15 mouse cellular contexts compared by ENCODE assay signal in genomic region chr11:84637268-84637667, GRCm38 (mm10).
DNase-seq lines count a peak whose midpoint lies in the region; ATAC-seq lines count a peak whose summit lies in the region.
"Had no signal": no experiment of that assay in that cellular context is flagged by ENCODE, and none has a peak within 500 bp of the region (broad histone marks: within the 10 kb centered on the region; RNA-seq: fewer than 3 reads in every experiment).

No protein-coding gene starts in this region.

- peaks cover 28% of the 10 kb centered on the region for H3K4me1 ChIP-seq in forebrain, embryonic 14.5 days (ENCODE audit: control insufficient read depth, insufficient read depth, low read length)
- peaks cover 13% of the 10 kb centered on the region for H3K4me1 ChIP-seq in hindbrain, embryonic 16.5 days (ENCODE audit: control insufficient read depth, insufficient read depth, low read depth, low read length)
- H3K4me1 ChIP-seq in neural tube, embryonic 14.5 days (ENCODE audit: control insufficient read depth, insufficient read depth, low read length), result peaks cover 12% of the 10 kb centered on the region
- no peaks in the 10 kb centered on the region for H3K4me1 ChIP-seq in intestine, embryonic 16.5 days (ENCODE audit: control insufficient read depth, insufficient read depth, low read length)
- H3K4me1 ChIP-seq: liver, embryonic 13.5 days had no signal

- H3K4me3 ChIP-seq in forebrain, embryonic 14.5 days (ENCODE audit: low read depth, low read length), result no peak overlapping the region
- no peak overlapping the region for H3K4me3 ChIP-seq in hindbrain, embryonic 16.5 days (ENCODE audit: low read length)
- H3K4me3 ChIP-seq in neural tube, embryonic 14.5 days (ENCODE audit: low read depth, low read length), result no peak overlapping the region
- no peak overlapping the region for H3K4me3 ChIP-seq in intestine, embryonic 16.5 days (ENCODE audit: low read length)
- H3K4me3 ChIP-seq: embryonic facial prominence, embryonic 13.5 days; liver, embryonic 13.5 days had no signal

- peak; percentile 94 for ATAC-seq in forebrain, embryonic 14.5 days
- peak; percentile 78 for ATAC-seq in hindbrain, embryonic 16.5 days
- ATAC-seq in neural tube, embryonic 14.5 days (ENCODE audit: low read depth), result peak; percentile 68; the same call in 1 of the 2 replicates
- no peak for ATAC-seq in intestine, embryonic 16.5 days
- ATAC-seq: CD4-positive, CD25-positive, alpha-beta regulatory T cell, adult 4 months had no signal

- intact Hi-C loops in left cerebral cortex, postnatal 4 days (cut with DNase I), result no loop called here
- intact Hi-C loops in left cerebral cortex, postnatal 36 days (cut with DNase I), result no loop called here

- H3K9me3 ChIP-seq in forebrain, embryonic 14.5 days (replicated peaks; ENCODE audit: control insufficient read depth, low read length), result no peaks in the 10 kb centered on the region
- H3K9me3 ChIP-seq in hindbrain, embryonic 16.5 days (ENCODE audit: control insufficient read depth, low read length), result no peaks in the 10 kb centered on the region
- no peaks in the 10 kb centered on the region for H3K9me3 ChIP-seq in neural tube, embryonic 14.5 days (ENCODE audit: control insufficient read depth, low read length)
- H3K9me3 ChIP-seq in intestine, embryonic 16.5 days (ENCODE audit: control insufficient read depth, low read length), result no peaks in the 10 kb centered on the region
- H3K9me3 ChIP-seq: embryonic facial prominence, embryonic 13.5 days; liver, embryonic 13.5 days had no signal

- 4% methylated on average over 8 of the region's 8 CpGs for WGBS in forebrain, embryonic 14.5 days
- WGBS in hindbrain, embryonic 16.5 days, result 18% methylated on average over 8 of the region's 8 CpGs
- WGBS in neural tube, embryonic 14.5 days, result 12% methylated on average over 8 of the region's 8 CpGs
- WGBS in intestine, embryonic 16.5 days, result 51% methylated on average over 8 of the region's 8 CpGs

- DNase-seq in left cerebral cortex, postnatal 4 days, result peak; percentile 50
- DNase-seq in left cerebral cortex, postnatal 36 days (ENCODE audit: low spot score in 2 of 2), result no peak
- peak; percentile 90 for DNase-seq in forebrain, embryonic 14.5 days (ENCODE audit: low spot score)
- DNase-seq in layer of hippocampus, postnatal 25 days (ENCODE audit: extremely low spot score in 1 of 2, low spot score in 1 of 2), result no peak
- no peak for DNase-seq in layer of hippocampus, postnatal 36 days
- DNase-seq: cerebellum, adult 9-10 months; heart, postnatal 36 days; kidney, postnatal 10 days; liver, embryonic 13.5 days; lung, postnatal 14 days had no signal

- H3K9ac ChIP-seq in forebrain, embryonic 14.5 days (ENCODE audit: low read length), result no peak overlapping the region
- no peak overlapping the region for H3K9ac ChIP-seq in hindbrain, embryonic 16.5 days (ENCODE audit: low read depth, low read length)
- H3K9ac ChIP-seq in neural tube, embryonic 14.5 days (replicated peaks; ENCODE audit: low read depth, low read length), result no peak overlapping the region
- H3K9ac ChIP-seq in intestine, embryonic 16.5 days (ENCODE audit: low read depth, low read length), result no peak overlapping the region
- H3K9ac ChIP-seq: embryonic facial prominence, embryonic 13.5 days; liver, embryonic 13.5 days had no signal

- no peak overlapping the region for H3K27ac ChIP-seq in forebrain, embryonic 14.5 days (ENCODE audit: low read depth, low read length)
- H3K27ac ChIP-seq in hindbrain, embryonic 16.5 days (ENCODE audit: low read depth, low read length), result no peak overlapping the region
- H3K27ac ChIP-seq in neural tube, embryonic 14.5 days (ENCODE audit: low read depth, low read length), result no peak overlapping the region
- H3K27ac ChIP-seq in intestine, embryonic 16.5 days (ENCODE audit: low read length), result no peak overlapping the region
- H3K27ac ChIP-seq: embryonic facial prominence, embryonic 13.5 days; liver, embryonic 13.5 days had no signal

- no peaks in the 10 kb centered on the region for H3K36me3 ChIP-seq in forebrain, embryonic 14.5 days (ENCODE audit: control insufficient read depth, insufficient read depth, low read length)
- H3K36me3 ChIP-seq in hindbrain, embryonic 16.5 days (ENCODE audit: control insufficient read depth, insufficient read depth, low read length), result no peaks in the 10 kb centered on the region
- H3K36me3 ChIP-seq in neural tube, embryonic 14.5 days (ENCODE audit: control insufficient read depth, insufficient read depth, low read length), result no peaks in the 10 kb centered on the region
- no peaks in the 10 kb centered on the region for H3K36me3 ChIP-seq in intestine, embryonic 16.5 days (ENCODE audit: control insufficient read depth, insufficient read depth, low read length)
- H3K36me3 ChIP-seq: embryonic facial prominence, embryonic 13.5 days; liver, embryonic 13.5 days had no signal

- H3K27me3 ChIP-seq in forebrain, embryonic 14.5 days (replicated peaks; ENCODE audit: control insufficient read depth, insufficient read depth, low read length), result peaks cover 36% of the 10 kb centered on the region
- H3K27me3 ChIP-seq in hindbrain, embryonic 16.5 days (replicated peaks; ENCODE audit: control insufficient read depth, insufficient read depth, low read length), result no peaks in the 10 kb centered on the region
- H3K27me3 ChIP-seq in neural tube, embryonic 14.5 days (ENCODE audit: control insufficient read depth, insufficient read depth, low read length), result 0 out of 2 replicates have a peak, but pooled peaks cover 5% of the 10 kb centered on the region
- H3K27me3 ChIP-seq in intestine, embryonic 16.5 days (replicated peaks; ENCODE audit: control insufficient read depth, insufficient read depth, low read length), result peaks cover 13% of the 10 kb centered on the region; the same call in 1 of the 2 replicates

- H3K4me2 ChIP-seq in forebrain, embryonic 14.5 days (ENCODE audit: low read length), result no peak overlapping the region
- no peak overlapping the region for H3K4me2 ChIP-seq in hindbrain, embryonic 16.5 days (ENCODE audit: low read length)
- no peak overlapping the region for H3K4me2 ChIP-seq in neural tube, embryonic 14.5 days (ENCODE audit: low read depth, low read length)
- H3K4me2 ChIP-seq in intestine, embryonic 16.5 days (ENCODE audit: low read depth, low read length), result no peak overlapping the region
- H3K4me2 ChIP-seq: embryonic facial prominence, embryonic 13.5 days; liver, embryonic 13.5 days had no signal

Comparison
In these comparisons a context has a peak if more than half of its experiments do, and no peak if none do; other contexts are left out.
1. DNase-seq: peak in left cerebral cortex, postnatal 4 days (single experiment) and forebrain, embryonic 14.5 days (single experiment); none in left cerebral cortex, postnatal 36 days (0 of 2), layer of hippocampus, postnatal 25 days (0 of 2) and layer of hippocampus, postnatal 36 days (0 of 2).